Mouse (Mus musculus) heart, embryonic 10.5 days (tissue): ENCODE measurements around the gene Cyp27b1. TPM values are rescaled to one million over a fixed set of nuclear protein-coding genes. Genes with fewer than 3 reads are reported as not detected.

ENCODE experiments used
- DNase-seq: peaks from one replicate; pipeline ENCODE4 v3.0.0-alpha.2; 2017; ENCODE audit warnings: low spot score
- H3K27ac ChIP-seq: fragments of 300-500 bp; sonication (generic); 2 replicates; pipeline ENCODE4 v1.5.1; 2016; ENCODE audit warnings: mild to moderate bottlenecking
- H3K27me3 ChIP-seq: fragments of 300-500 bp; sonication (generic); 2 replicates; pipeline ENCODE4 v1.6.1; 2016; ENCODE audit warnings: mild to moderate bottlenecking; ENCODE audit not compliant: poor library complexity, insufficient read depth, severe bottlenecking
- H3K36me3 ChIP-seq: fragments of 300-500 bp; sonication (generic); 2 replicates; pipeline ENCODE4 v1.6.1; 2016; ENCODE audit warnings: mild to moderate bottlenecking, moderate library complexity
- H3K4me1 ChIP-seq: fragments of 300-500 bp; sonication (generic); 2 replicates; pipeline ENCODE4 v1.6.1; 2016; ENCODE audit warnings: mild to moderate bottlenecking
- H3K4me3 ChIP-seq: fragments of 300-500 bp; sonication (generic); 2 replicates; pipeline ENCODE4 v1.5.1; 2016; ENCODE audit warnings: mild to moderate bottlenecking, moderate library complexity
- H3K9me3 ChIP-seq: fragments of 300-500 bp; sonication (generic); 2 replicates; pipeline ENCODE4 v1.6.1; 2016; ENCODE audit warnings: mild to moderate bottlenecking, moderate library complexity
- WGBS: fragments of 180-500 bp; shearing (Covaris S2); methylation state at CpG from one replicate; pipeline ENCODE4 v1.1.7; 2016; 5-methylcytosine and 5-hydroxymethylcytosine counted together
- polyA plus RNA-seq: library from polyadenylated mRNA; unstranded; fragments of >200 nt; fragmentation: Nextera tagmentation; extraction: Ambion mirVana; gene quantifications from 2 replicates; pipeline ENCODE4 v1.2.1, GENCODE M21; 2016

The Cyp27b1 gene
- polyA plus RNA-seq, 1 experiment from 2014 or later, result 0.09 TPM

GRCm38 (mm10) chr10:127037641-127038040, 10.4 kb upstream of the Cyp27b1 start:
- DNase-seq, result no peak
- Histone ChIP-seq H3K36me3 (no peaks in the 10 kb centered on the region), H3K27ac (no peak overlapping the region), H3K9me3 (no peaks in the 10 kb centered on the region), H3K4me1 (peaks cover 19% of the 10 kb centered on the region), H3K4me3 (no peak overlapping the region), H3K27me3 (peaks cover 35% of the 10 kb centered on the region)
- WGBS, result 71% methylated on average over 12 of the region's 12 CpGs

GRCm38 (mm10) chr10:127040569-127041214, 7.4 kb upstream of the Cyp27b1 start:
- H3K27me3 ChIP-seq, result peaks cover 35% of the 10 kb centered on the region
- DNase-seq, result no peak
- 2% methylated on average over 20 of the region's 20 CpGs for WGBS
- H3K4me3 ChIP-seq, result peak overlapping the region; percentile 98
- H3K9me3 ChIP-seq, result no peaks in the 10 kb centered on the region
- H3K4me1 ChIP-seq, result peaks cover 25% of the 10 kb centered on the region
- H3K27ac ChIP-seq, result peak overlapping the region; percentile 97
- peaks cover 23% of the 10 kb centered on the region for H3K36me3 ChIP-seq

GRCm38 (mm10) chr10:127041274-127041766, 6.7 kb upstream of the Cyp27b1 start, which contains the start of the genes Mettl1 and Eef1akmt3:
TSS of gene Mettl1 (plus strand) at chr10:127041414.
TSS of gene Eef1akmt3 (minus strand) at chr10:127041513.
- DNase-seq, result no peak
- H3K27me3 ChIP-seq, result peaks cover 32% of the 10 kb centered on the region
- H3K4me3 ChIP-seq, result peak within 1 kb of the TSS; percentile 98
- H3K27ac ChIP-seq, result peak within 1 kb of the TSS; percentile 97
- peaks cover 28% of the 10 kb centered on the region for H3K36me3 ChIP-seq
- WGBS, result 0% methylated on average over 28 of the region's 28 CpGs
- peaks cover 25% of the 10 kb centered on the region for H3K4me1 ChIP-seq
- no peaks in the 10 kb centered on the region for H3K9me3 ChIP-seq

- DNase-seq, result peak; percentile 96
- Histone ChIP-seq H3K36me3 (peaks cover 29% of the 10 kb centered on the region), H3K4me3 (peak overlapping the region; percentile 98), H3K9me3 (no peaks in the 10 kb centered on the region), H3K27ac (peak overlapping the region; percentile 97), H3K27me3 (peaks cover 37% of the 10 kb centered on the region), H3K4me1 (peaks cover 25% of the 10 kb centered on the region)
- under 1% methylated on average over 44 of the region's 44 CpGs for WGBS
These were observed 6.2 kb upstream of the Cyp27b1 start for GRCm38 (mm10) chr10:127041774-127042338.

DNA sequence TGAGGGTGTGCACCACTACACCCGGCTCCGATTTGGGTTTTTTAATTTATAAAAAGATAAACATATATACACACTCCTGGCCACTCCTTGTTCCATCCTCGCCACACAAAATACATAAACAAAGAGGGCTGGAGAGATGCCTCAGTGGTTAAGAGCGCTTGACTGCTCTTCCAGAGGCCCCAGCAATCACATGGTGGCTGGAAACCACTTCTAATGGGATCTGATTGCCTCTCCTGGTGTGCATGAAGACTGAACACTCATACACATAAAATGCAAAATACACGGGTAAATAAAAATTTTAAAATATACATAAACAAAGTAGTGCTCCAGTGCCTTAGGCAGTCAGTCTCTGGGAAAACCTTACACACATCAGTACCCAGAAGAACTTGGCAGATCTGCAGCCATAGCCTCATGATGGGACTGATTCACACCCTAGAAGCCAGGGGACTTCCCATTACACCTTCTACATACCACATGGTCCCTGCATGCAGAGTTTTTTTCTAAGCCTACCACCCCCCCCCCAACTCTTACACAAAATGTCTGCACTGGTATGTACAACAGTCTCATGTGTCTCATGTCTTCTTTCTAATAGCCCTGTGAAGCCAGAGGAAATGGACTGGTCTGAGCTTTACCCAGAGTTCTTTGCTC, 5.5 kb upstream of the Cyp27b1 start:
- no peak for DNase-seq
- 22% methylated on average over 5 of the region's 5 CpGs for WGBS
- Histone ChIP-seq H3K4me1 (peaks cover 25% of the 10 kb centered on the region), H3K27me3 (peaks cover 44% of the 10 kb centered on the region), H3K36me3 (peaks cover 33% of the 10 kb centered on the region), H3K27ac (peak overlapping the region; percentile 97), H3K4me3 (peak overlapping the region; percentile 98), H3K9me3 (no peaks in the 10 kb centered on the region)

- Histone ChIP-seq H3K27me3 (peaks cover 44% of the 10 kb centered on the region), H3K36me3 (peaks cover 33% of the 10 kb centered on the region), H3K4me3 (peak overlapping the region; percentile 98; the same call in 1 of the 2 replicates), H3K4me1 (peaks cover 27% of the 10 kb centered on the region), H3K27ac (no peak overlapping the region; the same call in 1 of the 2 replicates), H3K9me3 (no peaks in the 10 kb centered on the region)
- no peak for DNase-seq
- 95% methylated on average over 6 of the region's 6 CpGs for WGBS
These were observed 4.9 kb upstream of the Cyp27b1 start for GRCm38 (mm10) chr10:127043187-127043586.

DNA sequence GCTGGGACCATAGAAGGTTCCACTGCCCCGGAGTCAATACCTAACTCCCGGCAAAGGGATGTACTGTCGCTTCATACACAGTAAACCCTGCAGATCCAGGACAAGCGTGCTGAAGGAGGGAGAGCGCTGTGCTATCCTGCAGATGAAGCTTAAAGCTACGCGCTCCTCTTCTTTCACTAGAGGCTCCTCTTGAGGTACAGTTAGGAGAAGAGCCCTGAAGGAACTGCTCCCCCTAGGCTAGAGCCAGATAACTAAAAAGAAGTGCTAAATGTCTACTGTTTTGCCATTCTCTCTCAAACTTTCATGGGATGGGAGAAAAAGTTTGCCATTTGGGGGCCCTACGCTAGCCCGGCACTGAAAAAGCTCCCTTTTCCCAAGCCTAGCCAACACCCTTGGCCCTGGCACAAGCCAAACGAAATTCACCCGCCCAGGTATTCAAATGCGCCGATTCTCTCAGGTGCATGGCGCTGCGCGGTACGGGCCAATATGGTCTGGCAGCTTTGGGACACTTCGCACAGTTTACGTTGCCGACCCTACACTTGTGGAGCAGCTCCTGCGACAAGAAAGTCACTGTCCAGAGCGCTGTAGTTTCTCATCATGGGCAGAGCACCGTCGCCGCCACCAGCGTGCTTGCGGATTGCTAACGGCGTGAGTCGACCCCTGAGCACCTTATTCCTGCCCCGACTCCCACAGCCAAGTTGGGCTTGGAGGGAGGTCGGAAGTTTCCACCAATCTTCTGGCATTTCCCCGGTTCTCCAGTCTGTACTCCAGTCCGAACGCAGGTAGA, 751 bp downstream of the Cyp27b1 start:
- no peak for DNase-seq
- Histone ChIP-seq H3K4me3 (peak overlapping the region; percentile 41), H3K4me1 (peaks cover 32% of the 10 kb centered on the region), H3K36me3 (peaks cover 26% of the 10 kb centered on the region), H3K27ac (no peak overlapping the region), H3K27me3 (peaks cover 72% of the 10 kb centered on the region), H3K9me3 (no peaks in the 10 kb centered on the region)
- 5% methylated on average over 35 of the region's 35 CpGs for WGBS

GRCm38 (mm10) chr10:127049395-127050118, 1.5 kb downstream of the Cyp27b1 start:
- H3K27me3 ChIP-seq, result peaks cover 80% of the 10 kb centered on the region
- peak overlapping the region; percentile 41 for H3K4me3 ChIP-seq
- peaks cover 19% of the 10 kb centered on the region for H3K36me3 ChIP-seq
- DNase-seq, result no peak
- H3K4me1 ChIP-seq, result peaks cover 32% of the 10 kb centered on the region
- WGBS, result 3% methylated on average over 29 of the region's 29 CpGs
- H3K27ac ChIP-seq, result no peak overlapping the region
- H3K9me3 ChIP-seq, result no peaks in the 10 kb centered on the region

- no peak for DNase-seq
- WGBS, result 12% methylated on average over 10 of the region's 10 CpGs
- Histone ChIP-seq H3K27me3 (peaks cover 84% of the 10 kb centered on the region), H3K27ac (no peak overlapping the region), H3K9me3 (no peaks in the 10 kb centered on the region), H3K4me3 (peak overlapping the region; percentile 18; the same call in 1 of the 2 replicates), H3K36me3 (peaks cover 14% of the 10 kb centered on the region), H3K4me1 (peaks cover 32% of the 10 kb centered on the region)
These were observed 2.0 kb downstream of the Cyp27b1 start for GRCm38 (mm10) chr10:127050119-127050474.

DNA sequence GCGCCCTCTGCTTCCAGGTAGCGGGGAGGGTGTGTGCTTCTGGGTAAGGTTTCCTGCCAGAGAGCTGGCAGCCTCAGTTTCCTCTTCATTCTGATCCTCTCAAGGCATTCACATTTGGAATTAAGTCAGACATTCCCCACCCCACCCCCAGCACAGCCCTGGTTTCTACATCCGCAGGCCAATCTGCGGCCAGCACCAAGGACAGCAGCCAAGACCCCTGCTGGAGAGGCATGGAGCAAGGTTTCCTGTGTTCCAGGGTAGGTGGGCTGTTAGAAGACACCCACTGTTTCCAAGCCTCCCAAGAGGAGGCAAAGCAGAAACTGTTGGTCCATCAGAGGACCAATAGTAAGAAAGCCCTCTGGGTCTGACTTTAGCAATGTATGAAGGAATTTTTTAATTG, 6.6 kb downstream of the Cyp27b1 start:
- H3K4me1 ChIP-seq, result peaks cover 26% of the 10 kb centered on the region
- H3K36me3 ChIP-seq, result peaks cover 17% of the 10 kb centered on the region
- DNase-seq, result no peak
- no peak overlapping the region for H3K27ac ChIP-seq
- no peak overlapping the region for H3K4me3 ChIP-seq
- peaks cover 91% of the 10 kb centered on the region for H3K27me3 ChIP-seq
- 49% methylated on average over 4 of the region's 4 CpGs for WGBS
- no peaks in the 10 kb centered on the region for H3K9me3 ChIP-seq

GRCm38 (mm10) chr10:127055406-127055805, 7.4 kb downstream of the Cyp27b1 start:
- H3K27me3 ChIP-seq, result peaks cover 91% of the 10 kb centered on the region
- no peak overlapping the region for H3K27ac ChIP-seq
- H3K36me3 ChIP-seq, result peaks cover 17% of the 10 kb centered on the region
- H3K9me3 ChIP-seq, result no peaks in the 10 kb centered on the region
- peaks cover 27% of the 10 kb centered on the region for H3K4me1 ChIP-seq
- WGBS, result 84% methylated on average over 8 of the region's 8 CpGs
- no peak overlapping the region for H3K4me3 ChIP-seq
- DNase-seq, result no peak

DNA sequence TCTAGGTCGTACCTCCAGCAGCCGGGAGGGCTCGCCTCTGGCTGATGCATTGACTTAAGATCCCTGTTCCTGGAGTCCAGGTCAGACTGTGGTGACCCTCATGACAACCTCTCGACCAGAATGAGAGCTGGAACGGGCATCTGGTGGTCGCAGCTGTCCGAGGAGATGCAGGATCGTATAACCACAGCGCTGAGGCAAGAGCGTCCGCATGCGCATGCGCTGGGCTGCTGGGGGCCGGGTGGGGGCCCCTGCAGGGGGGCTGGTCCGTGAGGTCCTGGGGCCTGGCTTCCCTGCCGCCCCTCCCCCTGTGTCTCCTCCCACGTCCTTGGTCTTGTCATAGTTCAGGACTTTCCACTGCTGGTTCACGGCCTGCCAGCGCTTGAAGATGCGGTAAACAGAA, 8.4 kb downstream of the Cyp27b1 start:
- Histone ChIP-seq H3K36me3 (peaks cover 17% of the 10 kb centered on the region), H3K27me3 (peaks cover 91% of the 10 kb centered on the region), H3K4me1 (peaks cover 21% of the 10 kb centered on the region), H3K27ac (no peak overlapping the region), H3K4me3 (no peak overlapping the region), H3K9me3 (no peaks in the 10 kb centered on the region)
- DNase-seq, result no peak
- WGBS, result 82% methylated on average over 20 of the region's 20 CpGs
